Mouse (Mus musculus) embryonic facial prominence, embryonic 14.5 days (tissue): Measurements from ENCODE around the gene Usp43. TPM values are rescaled to one million over a fixed set of nuclear protein-coding genes. Genes with fewer than 3 reads are reported as not detected.

Experiments used
- ATAC-seq: fragments of 200-750 bp; cut with Nextera tagmentation; 2 replicates; pipeline ENCODE4 v1.8.0; 2017; ENCODE audit warnings: low read depth, moderate number of reproducible peaks, moderate TSS enrichment
- DNase-seq: peaks from one replicate; pipeline ENCODE4 v3.0.0-alpha.2; 2015; ENCODE audit warnings: low spot score
- H3K27ac ChIP-seq: fragments of 300-500 bp; sonication (generic); replicated peaks from 2 replicates; pipeline ENCODE4 v1.5.1; 2014; ENCODE audit warnings: low read depth, mild to moderate bottlenecking, low read length, moderate library complexity
- H3K27me3 ChIP-seq: fragments of 300-500 bp; sonication (generic); replicated peaks from 2 replicates; pipeline ENCODE4 v1.6.1; 2014; ENCODE audit warnings: low read length; ENCODE audit not compliant: control insufficient read depth, insufficient read depth
- H3K36me3 ChIP-seq: fragments of 300-500 bp; sonication (generic); 2 replicates; pipeline ENCODE4 v1.6.1; 2014; ENCODE audit warnings: low read length, mixed read lengths; ENCODE audit not compliant: control insufficient read depth, insufficient read depth
- H3K4me1 ChIP-seq: fragments of 300-500 bp; sonication (generic); 2 replicates; pipeline ENCODE4 v1.6.1; 2014; ENCODE audit warnings: antibody characterized with exemption, low read length; ENCODE audit not compliant: control insufficient read depth, insufficient read depth
- H3K4me2 ChIP-seq: fragments of 300-500 bp; sonication (generic); 2 replicates; pipeline ENCODE4 v1.6.1; 2014; ENCODE audit warnings: low read depth, mild to moderate bottlenecking, low read length, moderate library complexity, mixed read lengths
- H3K4me3 ChIP-seq: fragments of 300-500 bp; sonication (generic); 2 replicates; pipeline ENCODE4 v1.5.1; 2014; ENCODE audit warnings: low read depth, mild to moderate bottlenecking, low read length
- H3K9ac ChIP-seq: fragments of 300-500 bp; sonication (generic); 2 replicates; pipeline ENCODE4 v1.6.1; 2014; ENCODE audit warnings: low read depth, mild to moderate bottlenecking, low read length, moderate library complexity, mixed read lengths
- H3K9me3 ChIP-seq: fragments of 300-500 bp; sonication (generic); 2 replicates; pipeline ENCODE4 v1.6.1; 2016; ENCODE audit warnings: low read length; ENCODE audit not compliant: control insufficient read depth
- WGBS: fragments of 180-500 bp; shearing (Covaris S2); extraction: QIAGEN DNeasy Blood & Tissue Kit; methylation state at CpG from one replicate; pipeline ENCODE4 v1.1.7; 2014; 5-methylcytosine and 5-hydroxymethylcytosine counted together
- polyA plus RNA-seq: library from polyadenylated mRNA; unstranded; fragments of >200 nt; fragmentation: Nextera tagmentation; extraction: Ambion mirVana; gene quantifications from 2 replicates; pipeline ENCODE4 v1.2.1, GENCODE M21; 2014

Usp43 gene
- polyA plus RNA-seq, 1 experiment from 2014 or later: 2.4 TPM

DNA sequence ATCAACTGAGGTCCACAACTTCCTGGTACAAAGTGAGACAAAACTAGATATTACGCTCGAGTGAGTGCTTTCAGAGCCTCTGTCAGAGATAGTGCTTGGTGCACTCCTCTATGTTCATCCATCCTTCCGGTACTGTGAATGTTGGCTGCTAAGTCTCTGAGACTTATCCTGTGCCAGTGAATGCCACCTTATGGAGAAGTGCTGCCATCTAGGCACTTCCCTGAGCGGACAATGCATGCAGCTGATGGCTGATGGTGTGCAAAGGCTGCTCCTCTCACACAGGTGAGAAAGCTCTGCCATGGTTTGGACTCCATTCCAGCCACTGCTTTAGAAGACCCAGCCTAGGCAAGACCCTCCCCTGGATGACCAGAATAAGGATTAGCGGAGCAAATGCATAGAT lies 113.9 kb downstream of the Usp43 start:
- ATAC-seq: no peak
- WGBS: 88% methylated on average over 5 of the region's 5 CpGs
- DNase-seq: no peak
- no peaks in the 10 kb centered on the region for H3K9me3 ChIP-seq
- H3K27me3 ChIP-seq: no peaks in the 10 kb centered on the region
- H3K4me3 ChIP-seq: no peak overlapping the region
- no peak overlapping the region for H3K27ac ChIP-seq
- no peaks in the 10 kb centered on the region for H3K4me1 ChIP-seq
- H3K4me2 ChIP-seq: no peak overlapping the region
- H3K36me3 ChIP-seq: no peaks in the 10 kb centered on the region
- H3K9ac ChIP-seq: no peak overlapping the region

DNA sequence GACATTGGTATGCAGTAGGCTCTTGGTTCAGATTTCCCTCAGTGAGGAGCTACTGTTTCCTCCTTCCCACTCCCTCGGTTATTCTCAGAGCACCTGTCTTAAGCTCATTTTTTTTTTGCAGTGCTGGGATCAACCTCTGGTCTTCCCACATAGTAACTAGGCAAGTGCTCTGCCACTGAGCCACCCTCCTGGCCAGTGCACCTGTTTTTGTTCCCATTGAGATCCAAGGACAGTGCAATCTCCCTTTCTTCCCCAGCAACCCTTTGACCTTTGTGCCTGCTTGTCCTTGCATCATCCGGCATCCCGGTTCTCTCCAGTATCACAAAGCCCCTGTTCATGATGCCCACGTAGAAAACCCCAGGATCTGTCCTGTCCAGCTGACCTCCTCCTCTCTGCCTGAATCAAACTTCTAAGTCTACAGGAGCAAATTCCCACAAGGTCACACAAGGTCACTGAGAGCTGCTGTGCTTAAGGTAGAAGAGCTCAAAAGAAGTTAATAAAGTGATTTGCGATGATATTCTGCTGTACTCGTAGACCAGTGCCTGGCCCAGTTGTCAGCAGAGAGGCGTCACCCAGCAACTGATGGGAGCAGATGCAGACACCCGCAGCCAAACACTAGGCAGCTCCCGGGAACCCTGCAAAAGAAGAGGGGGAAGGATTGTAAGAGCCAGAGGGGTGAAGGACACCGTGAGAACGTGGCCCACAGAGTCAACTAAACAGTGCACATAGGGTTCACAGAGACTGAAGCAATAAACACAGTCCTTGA lies 114.9 kb downstream of the Usp43 start:
- ATAC-seq: no peak
- 82% methylated on average over 11 of the region's 11 CpGs for WGBS
- Histone ChIP-seq H3K9me3 (no peaks in the 10 kb centered on the region), H3K4me3 (no peak overlapping the region), H3K4me1 (no peaks in the 10 kb centered on the region), H3K36me3 (no peaks in the 10 kb centered on the region), H3K27me3 (no peaks in the 10 kb centered on the region), H3K27ac (no peak overlapping the region), H3K4me2 (no peak overlapping the region), H3K9ac (no peak overlapping the region)
- DNase-seq: no peak

- ATAC-seq: no peak
- no peaks in the 10 kb centered on the region for H3K9me3 ChIP-seq
- no peak for DNase-seq
- H3K9ac ChIP-seq: no peak overlapping the region
- no peaks in the 10 kb centered on the region for H3K36me3 ChIP-seq
- no peak overlapping the region for H3K4me2 ChIP-seq
- no peak overlapping the region for H3K27ac ChIP-seq
- H3K4me3 ChIP-seq: no peak overlapping the region
- H3K4me1 ChIP-seq: no peaks in the 10 kb centered on the region
- WGBS: 100% methylated on average over 1 of the region's 1 CpGs
- no peaks in the 10 kb centered on the region for H3K27me3 ChIP-seq
Measured at GRCm38 (mm10) chr11:67805538-67805937, 116.4 kb downstream of the Usp43 start.

Other genes starting within 250 kb of the Usp43 start
- gene Rcvrn, start 226.8 kb downstream of the Usp43 start, polyA plus RNA-seq: not detected in 2 replicates
- not detected in 2 replicates for gene Glp2r, start 151.0 kb downstream of the Usp43 start, polyA plus RNA-seq
- gene Gsg1l2, start 147.5 kb downstream of the Usp43 start, polyA plus RNA-seq: not detected in 2 replicates
- 16.2 and 23.0 TPM in 2 replicates for gene Dhrs7c, start 124.0 kb downstream of the Usp43 start, polyA plus RNA-seq
- 2.9 and 7.2 TPM in 2 replicates for gene Cfap52, start 43.5 kb upstream of the Usp43 start, polyA plus RNA-seq
- 57.5 and 58.9 TPM in 2 replicates for gene Stx8, start 44.0 kb upstream of the Usp43 start, polyA plus RNA-seq